ENCODE assay signal across 8 mouse cellular contexts in genomic region chr11:60185396-60186231, GRCm38 (mm10). TPM values are rescaled to one million over a fixed set of nuclear protein-coding genes. Genes with fewer than 3 reads are reported as not detected.
DNase-seq lines count a peak whose midpoint lies in the region; ATAC-seq and TF ChIP-seq lines count a peak whose summit lies in the region.

No protein-coding gene starts in this region.

- H3K9ac ChIP-seq in forebrain, embryonic 12.5 days, result peak overlapping the region; percentile 38; the same call in 1 of the 2 replicates
- no peak overlapping the region for H3K9ac ChIP-seq in midbrain, embryonic 15.5 days

- peak overlapping the region; percentile 10; the same call in 1 of the 2 replicates for H3K27ac ChIP-seq in gastrocnemius, adult 2 months
- H3K27ac ChIP-seq in forebrain, embryonic 12.5 days, result peak overlapping the region; percentile 81
- H3K27ac ChIP-seq in limb, embryonic 10.5 days, result peak overlapping the region; percentile 54
- H3K27ac ChIP-seq in midbrain, embryonic 15.5 days, result peak overlapping the region; percentile 82

- intact Hi-C loops in gastrocnemius, adult 2 months (cut with DNase I), result no loop called here
- intact Hi-C loops in gastrocnemius, postnatal 36 days (cut with DNase I), result no loop called here

- H3K4me2 ChIP-seq in forebrain, embryonic 12.5 days, result no peak overlapping the region
- H3K4me2 ChIP-seq in midbrain, embryonic 15.5 days, result no peak overlapping the region

- peaks cover 100% of the 10 kb centered on the region for H3K4me1 ChIP-seq in E14TG2a.4 (replicated peaks; ENCODE audit: low read depth, low read length)
- peaks cover 52% of the 10 kb centered on the region for H3K4me1 ChIP-seq in forebrain, embryonic 12.5 days
- H3K4me1 ChIP-seq in limb, embryonic 10.5 days, result peaks cover 67% of the 10 kb centered on the region
- peaks cover 60% of the 10 kb centered on the region for H3K4me1 ChIP-seq in midbrain, embryonic 15.5 days

- H3K4me3 ChIP-seq in gastrocnemius, adult 2 months, result 0 out of 2 replicates have a peak overlapping the region, but pooled peaks have one; percentile 1
- peak overlapping the region; percentile 69; the same call in 1 of the 2 replicates for H3K4me3 ChIP-seq in E14TG2a.4 (replicated peaks; ENCODE audit: low read length)
- H3K4me3 ChIP-seq in forebrain, embryonic 12.5 days (replicated peaks), result no peak overlapping the region
- no peak overlapping the region for H3K4me3 ChIP-seq in limb, embryonic 10.5 days
- no peak overlapping the region for H3K4me3 ChIP-seq in midbrain, embryonic 15.5 days

- no peak for TF ChIP-seq CTCF in gastrocnemius, adult 2 months (IDR thresholded peaks at IDR 0.05)
- TF ChIP-seq CTCF in E14TG2a.4 (conservative IDR thresholded peaks at IDR 0.05; ENCODE audit: low read length), result no peak

- peaks cover 57% of the 10 kb centered on the region for H3K36me3 ChIP-seq in E14TG2a.4 (ENCODE audit: insufficient read depth, low read length)
- peaks cover 57% of the 10 kb centered on the region for H3K36me3 ChIP-seq in forebrain, embryonic 12.5 days (replicated peaks)
- H3K36me3 ChIP-seq in limb, embryonic 10.5 days, result peaks cover 67% of the 10 kb centered on the region
- H3K36me3 ChIP-seq in midbrain, embryonic 15.5 days (replicated peaks), result peaks cover 14% of the 10 kb centered on the region; the same call in 1 of the 2 replicates

- ATAC-seq in forebrain, embryonic 12.5 days (ENCODE audit: low FRiP score), result no peak
- no peak for ATAC-seq in midbrain, embryonic 15.5 days (replicated peaks)

- DNase-seq in gastrocnemius, adult 2 months, result no peak
- DNase-seq in gastrocnemius, postnatal 36 days, result no peak
- DNase-seq in limb, embryonic 10.5 days (ENCODE audit: low spot score), result no peak
- DNase-seq in c-Kit-positive CD71-positive TER-119-positive erythroid progenitor cells, embryonic 14.5 days (ENCODE audit: low spot score), result no peak
- DNase-seq in right cerebral cortex, adult 2 months (ENCODE audit: low spot score in 2 of 2), result no peak

- 83% methylated on average over 20 of the region's 20 CpGs for WGBS in forebrain, embryonic 12.5 days
- 83% methylated on average over 20 of the region's 20 CpGs for WGBS in limb, embryonic 10.5 days
- 75% methylated on average over 20 of the region's 20 CpGs for WGBS in midbrain, embryonic 15.5 days

- no peaks in the 10 kb centered on the region for H3K9me3 ChIP-seq in E14TG2a.4 (ENCODE audit: low read length)
- no peaks in the 10 kb centered on the region for H3K9me3 ChIP-seq in forebrain, embryonic 12.5 days
- H3K9me3 ChIP-seq in limb, embryonic 10.5 days (replicated peaks), result no peaks in the 10 kb centered on the region
- H3K9me3 ChIP-seq in midbrain, embryonic 15.5 days, result no peaks in the 10 kb centered on the region

- H3K27me3 ChIP-seq in E14TG2a.4 (ENCODE audit: insufficient read depth, low read length), result peaks cover 46% of the 10 kb centered on the region
- H3K27me3 ChIP-seq in forebrain, embryonic 12.5 days, result no peaks in the 10 kb centered on the region
- H3K27me3 ChIP-seq in limb, embryonic 10.5 days (ENCODE audit: low read depth, poor library complexity, severe bottlenecking), result no peaks in the 10 kb centered on the region
- H3K27me3 ChIP-seq in midbrain, embryonic 15.5 days (replicated peaks), result no peaks in the 10 kb centered on the region

RNA-seq across cellular contexts. Expression of gene Srebf1, which starts 36.8 kb away (rescaled TPM):
- total RNA-seq in gastrocnemius, adult 2 months (2021), result 10 to 100 TPM; 27.5 to 43.4 TPM
- 10 to 100 TPM; 18.4 to 21.0 TPM for total RNA-seq in gastrocnemius, postnatal 36 days (2021)
- 58.0 and 58.1 TPM in 2 replicates for polyA plus RNA-seq in forebrain, embryonic 12.5 days (2016; fragmentation: Nextera tagmentation; extraction: Ambion mirVana)
- polyA plus RNA-seq in limb, embryonic 10.5 days (2016; fragmentation: Nextera tagmentation; extraction: Ambion mirVana), result 56.2 and 56.6 TPM in 2 replicates
- 37.0 and 38.3 TPM in 2 replicates for polyA plus RNA-seq in midbrain, embryonic 15.5 days (2015; fragmentation: Nextera tagmentation; extraction: Ambion mirVana)

Comparison
In these comparisons a context has a peak if more than half of its experiments do, and no peak if none do; other contexts are left out.
1. H3K27ac ChIP-seq: peak in every context shown above with its lines; median percentile 82 in midbrain, embryonic 15.5 days; 81 in forebrain, embryonic 12.5 days; 54 in limb, embryonic 10.5 days; 10 in gastrocnemius, adult 2 months.
2. H3K4me3 ChIP-seq: peak in gastrocnemius, adult 2 months (single experiment) and E14TG2a.4 (single experiment); none in forebrain, embryonic 12.5 days (single experiment), limb, embryonic 10.5 days (single experiment) and midbrain, embryonic 15.5 days (single experiment).